Mouse (Mus musculus): Measurements from ENCODE around the gene Tmem191c. TPM values are rescaled to one million over a fixed set of nuclear protein-coding genes. Genes with fewer than 3 reads are reported as not detected.
"Not testable (repeated sequence)": the region's sequence is repeated elsewhere in the genome, so short reads cannot be mapped to it uniquely, and the experiment has no call there.

Gene Tmem191c
- total RNA-seq (2021), result 1 to 10 TPM; 1.1 to 1.5 TPM
- polyA plus RNA-seq (2012; rRNA removed), result 2.7 and 6.7 TPM in 2 replicates
- long read RNA-seq, partial matches to known transcripts, result 0 of 2 reads
- long read RNA-seq, other reads (novel, unspliced or antisense), result 1 of 2 reads

DNA sequence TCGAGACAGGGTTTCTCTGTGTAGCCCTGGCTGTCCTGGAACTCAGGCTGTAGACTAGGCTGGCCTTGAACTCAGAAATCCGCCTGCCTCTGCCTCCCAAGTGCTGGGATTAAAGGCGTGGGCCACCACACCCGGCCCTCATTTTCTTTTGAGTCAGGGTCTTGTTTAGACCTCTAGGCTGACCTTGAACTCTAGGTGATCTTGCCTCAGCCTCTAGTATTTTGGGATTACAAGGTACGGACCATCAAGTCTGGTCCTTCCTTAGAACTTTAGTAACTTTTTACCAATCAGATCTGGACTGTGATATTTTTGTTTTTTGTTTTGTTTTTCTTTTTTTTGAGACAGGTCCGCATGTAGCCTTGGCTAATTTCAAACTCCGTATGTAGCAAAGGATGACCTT is at the start of gene Tmem191c:
Gene Tmem191c, plus strand, starts transcription at position 357 of the 400 bp plus-strand sequence.
- WGBS, result 58% methylated on average over 7 of the region's 7 CpGs
- Histone ChIP-seq H3K27me3 (ENCODE audit: control insufficient read depth, insufficient read depth, low read length) (no peaks in the 10 kb centered on the region), H3K79me2 (replicated peaks; ENCODE audit: control insufficient read depth, insufficient read depth, low read length) (no peaks in the 10 kb centered on the region), H3K36me3 (ENCODE audit: control insufficient read depth, insufficient read depth, low read length) (no peaks in the 10 kb centered on the region), H3K4me1 (ENCODE audit: control insufficient read depth, insufficient read depth, low read length) (peaks cover 1% of the 10 kb centered on the region; the same call in 1 of the 2 replicates), H3K27ac (peak within 1 kb of the TSS; percentile 38; the same call in 1 of the 2 replicates), H3K4me3 (peak within 1 kb of the TSS; percentile 70), H3K9ac (ENCODE audit: low read depth, low read length) (peak within 1 kb of the TSS; percentile 66)
- intact Hi-C loops (cut with DNase I), result loop anchor here (1.0 to 10.0 kb wide), 4 partner anchors 65 to 381 kb away; partner anchors contain the start of genes Ppm1f and Sdf2l1
- TF ChIP-seq POLR2A (IDR thresholded peaks at IDR 0.05; ENCODE audit: insufficient read depth, low read depth, low read length), result no peak
- no peak for TF ChIP-seq CTCF (IDR thresholded peaks at IDR 0.05)
- no peak for TF ChIP-seq EP300 (IDR thresholded peaks at IDR 0.05; ENCODE audit: insufficient read depth, low read depth, low read length)
- no peak for DNase-seq

GRCm38 (mm10) chr16:17226496-17226895 is 49.4 kb upstream of the Tmem191c start:
- no peaks in the 10 kb centered on the region for H3K36me3 ChIP-seq (ENCODE audit: control insufficient read depth, insufficient read depth, low read length)
- no peaks in the 10 kb centered on the region for H3K79me2 ChIP-seq (replicated peaks; ENCODE audit: control insufficient read depth, insufficient read depth, low read length)
- TF ChIP-seq EP300 (IDR thresholded peaks at IDR 0.05; ENCODE audit: insufficient read depth, low read depth, low read length), result no peak
- TF ChIP-seq POLR2A (IDR thresholded peaks at IDR 0.05; ENCODE audit: insufficient read depth, low read depth, low read length), result no peak
- no peak for TF ChIP-seq CTCF (IDR thresholded peaks at IDR 0.05)
- intact Hi-C loops (cut with DNase I), result no loop called here
- no peaks in the 10 kb centered on the region for H3K27me3 ChIP-seq (ENCODE audit: control insufficient read depth, insufficient read depth, low read length)
- H3K9ac ChIP-seq (ENCODE audit: low read depth, low read length), result no peak overlapping the region
- H3K4me1 ChIP-seq (ENCODE audit: control insufficient read depth, insufficient read depth, low read length), result no peaks in the 10 kb centered on the region
- H3K4me3 ChIP-seq, result no peak overlapping the region
- H3K27ac ChIP-seq, result no peak overlapping the region
- DNase-seq, result no peak

- H3K79me2 ChIP-seq (replicated peaks; ENCODE audit: control insufficient read depth, insufficient read depth, low read length); H3K27ac ChIP-seq; H3K4me3 ChIP-seq; H3K9ac ChIP-seq (ENCODE audit: low read depth, low read length); H3K36me3 ChIP-seq (ENCODE audit: control insufficient read depth, insufficient read depth, low read length); H3K27me3 ChIP-seq (ENCODE audit: control insufficient read depth, insufficient read depth, low read length); DNase-seq; intact Hi-C loops (cut with DNase I): not testable (repeated sequence)
- 91% methylated on average over 2 of the region's 2 CpGs for WGBS
- H3K4me1 ChIP-seq (ENCODE audit: control insufficient read depth, insufficient read depth, low read length), result peaks cover 10% of the 10 kb centered on the region
Measured at GRCm38 (mm10) chr16:17231523-17231922, 44.4 kb upstream of the Tmem191c start.

GRCm38 (mm10) chr16:17232794-17233701 is 42.8 kb upstream of the Tmem191c start, which contains the start of gene Hic2:
Gene Hic2 (plus strand): TSS chr16:17233572.
- H3K27ac ChIP-seq, result peak within 1 kb of the TSS; percentile 91
- H3K27me3 ChIP-seq (ENCODE audit: control insufficient read depth, insufficient read depth, low read length), result no peaks in the 10 kb centered on the region
- H3K4me1 ChIP-seq (ENCODE audit: control insufficient read depth, insufficient read depth, low read length), result peaks cover 12% of the 10 kb centered on the region
- no peaks in the 10 kb centered on the region for H3K79me2 ChIP-seq (replicated peaks; ENCODE audit: control insufficient read depth, insufficient read depth, low read length)
- H3K9ac ChIP-seq (ENCODE audit: low read depth, low read length), result peak within 1 kb of the TSS; percentile 92
- intact Hi-C loops (cut with DNase I), result loop anchor here (2.0 kb wide), 1 partner anchor 22 kb away; no protein-coding TSS in a partner anchor
- TF ChIP-seq POLR2A (IDR thresholded peaks at IDR 0.05; ENCODE audit: insufficient read depth, low read depth, low read length) (peak; percentile 78), CTCF (IDR thresholded peaks at IDR 0.05) (no peak)
- 0 out of 2 replicates have a peak, but pooled peaks cover under 1% of the 10 kb centered on the region for H3K36me3 ChIP-seq (ENCODE audit: control insufficient read depth, insufficient read depth, low read length)
- 5% methylated on average over 57 of the region's 59 CpGs for WGBS
- peak within 1 kb of the TSS; percentile 75 for H3K4me3 ChIP-seq
- peak; percentile 97 for DNase-seq

DNA sequence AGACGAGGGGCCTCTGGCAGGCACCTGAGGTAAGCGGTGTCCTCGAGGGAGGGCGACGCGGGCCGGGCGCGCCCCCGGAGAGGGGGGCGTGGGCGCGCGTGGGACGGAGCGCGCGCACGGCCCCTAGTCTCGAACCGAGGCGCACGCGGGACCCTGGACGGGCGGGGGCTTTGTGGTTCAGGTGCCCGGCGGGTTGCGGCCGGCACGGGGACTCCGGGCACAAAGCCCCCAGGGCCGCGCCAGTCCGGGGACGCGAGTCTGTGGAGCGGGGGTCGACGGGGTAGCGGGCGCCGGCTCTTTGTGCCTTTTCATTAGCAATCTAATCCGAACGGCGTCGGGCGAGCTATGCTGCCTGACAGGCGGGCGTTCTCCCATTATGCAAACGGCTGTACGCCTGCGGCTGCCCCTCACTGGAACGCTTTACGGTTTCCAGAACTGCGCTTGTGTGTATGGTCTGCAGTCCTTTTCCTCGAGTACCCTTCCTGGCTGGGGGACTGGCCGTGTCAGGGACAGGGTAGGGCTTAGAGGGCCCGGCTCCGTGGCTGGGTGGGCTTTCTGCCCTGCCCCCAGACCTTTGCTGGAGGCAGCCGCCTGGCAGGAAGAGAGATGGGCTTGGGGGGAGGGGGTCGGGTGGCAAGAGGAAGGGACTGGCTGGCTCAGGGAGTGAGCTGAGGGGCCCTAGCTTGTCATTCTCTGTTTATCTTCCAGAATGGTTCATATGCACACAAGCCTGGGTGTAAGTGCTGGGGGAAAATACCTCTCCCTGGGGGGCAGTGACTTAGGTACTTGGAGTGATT is 42.0 kb upstream of the Tmem191c start:
- Histone ChIP-seq H3K27ac (peak overlapping the region; percentile 91), H3K4me1 (ENCODE audit: control insufficient read depth, insufficient read depth, low read length) (peaks cover 12% of the 10 kb centered on the region), H3K79me2 (replicated peaks; ENCODE audit: control insufficient read depth, insufficient read depth, low read length) (no peaks in the 10 kb centered on the region), H3K36me3 (ENCODE audit: control insufficient read depth, insufficient read depth, low read length) (0 out of 2 replicates have a peak, but pooled peaks cover 2% of the 10 kb centered on the region), H3K9ac (ENCODE audit: low read depth, low read length) (peak overlapping the region; percentile 92), H3K4me3 (peak overlapping the region; percentile 75), H3K27me3 (ENCODE audit: control insufficient read depth, insufficient read depth, low read length) (no peaks in the 10 kb centered on the region)
- no peak for TF ChIP-seq CTCF (IDR thresholded peaks at IDR 0.05)
- TF ChIP-seq POLR2A (IDR thresholded peaks at IDR 0.05; ENCODE audit: insufficient read depth, low read depth, low read length), result no peak
- no peak for TF ChIP-seq EP300 (IDR thresholded peaks at IDR 0.05; ENCODE audit: insufficient read depth, low read depth, low read length)
- intact Hi-C loops (cut with DNase I), result loop anchor here (2.0 kb wide), 1 partner anchor 23 kb away; no protein-coding TSS in a partner anchor
- WGBS, result under 1% methylated on average over 41 of the region's 62 CpGs
- peak in 1 of 2 experiments; percentile 23 for DNase-seq

All from heart, adult 2 months (tissue).